Mouse (Mus musculus) forebrain, embryonic 13.5 days (tissue): Measurements from ENCODE around the gene Cxcr4. TPM values are rescaled to one million over a fixed set of nuclear protein-coding genes. Genes with fewer than 3 reads are reported as not detected.

Source experiments
- ATAC-seq: fragments of 200-750 bp; cut with Nextera tagmentation; 2 replicates; pipeline ENCODE4 v1.8.0; 2017
- H3K27ac ChIP-seq: fragments of 300-500 bp; sonication (generic); 2 replicates; pipeline ENCODE4 v1.5.1; 2015; ENCODE audit warnings: inconsistent platforms, mild to moderate bottlenecking, moderate library complexity
- H3K27me3 ChIP-seq: fragments of 300-500 bp; sonication (generic); 2 replicates; pipeline ENCODE4 v1.6.1; 2015; ENCODE audit warnings: mild to moderate bottlenecking, inconsistent platforms
- H3K36me3 ChIP-seq: fragments of 300-500 bp; sonication (generic); 2 replicates; pipeline ENCODE4 v1.6.1; 2015; ENCODE audit warnings: mild to moderate bottlenecking, inconsistent platforms; ENCODE audit not compliant: poor library complexity, severe bottlenecking
- H3K4me1 ChIP-seq: fragments of 300-500 bp; sonication (generic); 2 replicates; pipeline ENCODE4 v1.6.1; 2015; ENCODE audit warnings: inconsistent platforms
- H3K4me2 ChIP-seq: fragments of 300-500 bp; sonication (generic); 2 replicates; pipeline ENCODE4 v1.6.1; 2015; ENCODE audit warnings: inconsistent platforms, mild to moderate bottlenecking, moderate library complexity
- H3K4me3 ChIP-seq: fragments of 300-500 bp; sonication (generic); 2 replicates; pipeline ENCODE4 v1.5.1; 2015; ENCODE audit warnings: mild to moderate bottlenecking, inconsistent platforms
- H3K9ac ChIP-seq: fragments of 300-500 bp; sonication (generic); 2 replicates; pipeline ENCODE4 v1.6.1; 2015; ENCODE audit warnings: mild to moderate bottlenecking, inconsistent platforms
- H3K9me3 ChIP-seq: fragments of 300-500 bp; sonication (generic); replicated peaks from 2 replicates; pipeline ENCODE4 v1.6.1; 2016; ENCODE audit warnings: inconsistent platforms
- WGBS: fragments of 180-500 bp; shearing (Covaris S2); methylation state at CpG from one replicate; pipeline ENCODE4 v1.1.7; 2015; 5-methylcytosine and 5-hydroxymethylcytosine counted together
- polyA plus RNA-seq: library from polyadenylated mRNA; unstranded; fragments of >200 nt; fragmentation: Nextera tagmentation; extraction: Ambion mirVana; gene quantifications from 2 replicates; pipeline ENCODE4 v1.2.1, GENCODE M21; 2015

Cxcr4 gene
- polyA plus RNA-seq, 1 experiment from 2014 or later, result 5.8 TPM

- H3K4me2 ChIP-seq, result no peak overlapping the region
- H3K27me3 ChIP-seq, result no peaks in the 10 kb centered on the region
- no peaks in the 10 kb centered on the region for H3K9me3 ChIP-seq
- H3K4me3 ChIP-seq, result no peak overlapping the region
- 75% methylated on average over 14 of the region's 14 CpGs for WGBS
- H3K9ac ChIP-seq, result no peak overlapping the region
- H3K27ac ChIP-seq, result peak overlapping the region; percentile 3; the same call in 1 of the 2 replicates
- H3K36me3 ChIP-seq, result no peaks in the 10 kb centered on the region
- H3K4me1 ChIP-seq, result peaks cover 16% of the 10 kb centered on the region
- ATAC-seq, result no peak
Measured at GRCm38 (mm10) chr1:128560452-128561324, 31.4 kb downstream of the Cxcr4 start.

- Histone ChIP-seq H3K4me2 (no peak overlapping the region), H3K4me1 (peaks cover 16% of the 10 kb centered on the region), H3K4me3 (no peak overlapping the region), H3K9me3 (no peaks in the 10 kb centered on the region), H3K36me3 (no peaks in the 10 kb centered on the region), H3K9ac (no peak overlapping the region), H3K27ac (no peak overlapping the region), H3K27me3 (no peaks in the 10 kb centered on the region)
- 86% methylated on average over 4 of the region's 4 CpGs for WGBS
- no peak for ATAC-seq
Measured at GRCm38 (mm10) chr1:128557953-128558352, 34.1 kb downstream of the Cxcr4 start.

GRCm38 (mm10) chr1:128552545-128552944 is 39.5 kb downstream of the Cxcr4 start:
- Histone ChIP-seq H3K9me3 (no peaks in the 10 kb centered on the region), H3K36me3 (no peaks in the 10 kb centered on the region), H3K27me3 (no peaks in the 10 kb centered on the region), H3K27ac (no peak overlapping the region), H3K9ac (no peak overlapping the region), H3K4me2 (no peak overlapping the region), H3K4me1 (peaks cover 9% of the 10 kb centered on the region), H3K4me3 (no peak overlapping the region)
- no peak for ATAC-seq

- no peaks in the 10 kb centered on the region for H3K36me3 ChIP-seq
- H3K4me1 ChIP-seq, result peaks cover 9% of the 10 kb centered on the region
- no peaks in the 10 kb centered on the region for H3K9me3 ChIP-seq
- no peaks in the 10 kb centered on the region for H3K27me3 ChIP-seq
- H3K27ac ChIP-seq, result no peak overlapping the region
- H3K9ac ChIP-seq, result no peak overlapping the region
- peak; percentile 75 for ATAC-seq
- WGBS, result 18% methylated on average over 8 of the region's 8 CpGs
- H3K4me3 ChIP-seq, result no peak overlapping the region
- H3K4me2 ChIP-seq, result no peak overlapping the region
Measured at GRCm38 (mm10) chr1:128551743-128552397, 40.2 kb downstream of the Cxcr4 start.

- no peak for ATAC-seq
- Histone ChIP-seq H3K9me3 (no peaks in the 10 kb centered on the region), H3K27me3 (no peaks in the 10 kb centered on the region), H3K4me1 (peaks cover 15% of the 10 kb centered on the region), H3K4me3 (no peak overlapping the region), H3K4me2 (no peak overlapping the region), H3K36me3 (no peaks in the 10 kb centered on the region), H3K27ac (no peak overlapping the region), H3K9ac (no peak overlapping the region)
- 70% methylated on average over 5 of the region's 5 CpGs for WGBS
Measured at GRCm38 (mm10) chr1:128549442-128549841, 42.7 kb downstream of the Cxcr4 start.

- Histone ChIP-seq H3K4me2 (no peak overlapping the region), H3K9me3 (no peaks in the 10 kb centered on the region), H3K9ac (no peak overlapping the region), H3K4me3 (no peak overlapping the region), H3K27me3 (no peaks in the 10 kb centered on the region), H3K27ac (no peak overlapping the region), H3K36me3 (no peaks in the 10 kb centered on the region), H3K4me1 (peaks cover 15% of the 10 kb centered on the region)
- WGBS, result 83% methylated on average over 3 of the region's 3 CpGs
- no peak for ATAC-seq
Measured at GRCm38 (mm10) chr1:128549007-128549406, 43.1 kb downstream of the Cxcr4 start.

- Histone ChIP-seq H3K27me3 (no peaks in the 10 kb centered on the region), H3K4me2 (no peak overlapping the region), H3K4me3 (no peak overlapping the region), H3K27ac (no peak overlapping the region), H3K9me3 (no peaks in the 10 kb centered on the region), H3K36me3 (no peaks in the 10 kb centered on the region), H3K4me1 (peaks cover 15% of the 10 kb centered on the region), H3K9ac (no peak overlapping the region)
- no peak for ATAC-seq
- WGBS, result 85% methylated on average over 5 of the region's 5 CpGs
Measured at GRCm38 (mm10) chr1:128548220-128548998, 43.7 kb downstream of the Cxcr4 start.

GRCm38 (mm10) chr1:128545672-128546071 is 46.4 kb downstream of the Cxcr4 start:
- H3K4me3 ChIP-seq, result no peak overlapping the region
- H3K27ac ChIP-seq, result peak overlapping the region; percentile 25; the same call in 1 of the 2 replicates
- no peak overlapping the region for H3K9ac ChIP-seq
- 49% methylated on average over 6 of the region's 6 CpGs for WGBS
- H3K27me3 ChIP-seq, result no peaks in the 10 kb centered on the region
- H3K4me1 ChIP-seq, result peaks cover 6% of the 10 kb centered on the region
- peak; percentile 65 for ATAC-seq
- no peaks in the 10 kb centered on the region for H3K36me3 ChIP-seq
- H3K9me3 ChIP-seq, result no peaks in the 10 kb centered on the region
- no peak overlapping the region for H3K4me2 ChIP-seq

- Histone ChIP-seq H3K4me1 (peaks cover 12% of the 10 kb centered on the region), H3K9me3 (no peaks in the 10 kb centered on the region), H3K4me3 (no peak overlapping the region), H3K36me3 (no peaks in the 10 kb centered on the region), H3K27me3 (no peaks in the 10 kb centered on the region), H3K27ac (no peak overlapping the region), H3K9ac (no peak overlapping the region), H3K4me2 (no peak overlapping the region)
- no peak for ATAC-seq
- WGBS, result 83% methylated on average over 2 of the region's 2 CpGs
Measured at GRCm38 (mm10) chr1:128543137-128543536, 49.0 kb downstream of the Cxcr4 start.

GRCm38 (mm10) chr1:128542555-128542954 is 49.5 kb downstream of the Cxcr4 start:
- Histone ChIP-seq H3K36me3 (no peaks in the 10 kb centered on the region), H3K4me2 (no peak overlapping the region), H3K4me3 (no peak overlapping the region), H3K27ac (no peak overlapping the region), H3K9ac (no peak overlapping the region), H3K9me3 (no peaks in the 10 kb centered on the region), H3K27me3 (no peaks in the 10 kb centered on the region), H3K4me1 (peaks cover 12% of the 10 kb centered on the region)
- 62% methylated on average over 3 of the region's 3 CpGs for WGBS
- ATAC-seq, result no peak

- Histone ChIP-seq H3K36me3 (no peaks in the 10 kb centered on the region), H3K27me3 (no peaks in the 10 kb centered on the region), H3K9ac (no peak overlapping the region), H3K9me3 (no peaks in the 10 kb centered on the region), H3K27ac (no peak overlapping the region), H3K4me2 (no peak overlapping the region), H3K4me3 (no peak overlapping the region), H3K4me1 (peaks cover 6% of the 10 kb centered on the region; the same call in 1 of the 2 replicates)
- no peak for ATAC-seq
- 92% methylated on average over 2 of the region's 2 CpGs for WGBS
Measured at GRCm38 (mm10) chr1:128540213-128540612, 51.9 kb downstream of the Cxcr4 start.

GRCm38 (mm10) chr1:128539555-128539954 is 52.5 kb downstream of the Cxcr4 start:
- H3K27ac ChIP-seq, result peak overlapping the region; percentile 33; the same call in 1 of the 2 replicates
- no peaks in the 10 kb centered on the region for H3K36me3 ChIP-seq
- H3K4me1 ChIP-seq, result 0 out of 2 replicates have a peak, but pooled peaks cover 6% of the 10 kb centered on the region
- no peaks in the 10 kb centered on the region for H3K27me3 ChIP-seq
- no peak overlapping the region for H3K4me3 ChIP-seq
- 58% methylated on average over 10 of the region's 10 CpGs for WGBS
- 0 out of 2 replicates have a peak, but pooled peaks have one; percentile 49 for ATAC-seq
- no peak overlapping the region for H3K9ac ChIP-seq
- no peak overlapping the region for H3K4me2 ChIP-seq
- H3K9me3 ChIP-seq, result no peaks in the 10 kb centered on the region
